Mouse (Mus musculus) c-Kit-positive CD71-positive TER-119-negative erythroid progenitor cells, embryonic 14.5 days (primary cell): ENCODE results near the gene B4galt4.
"Not testable (repeated sequence)": the region's sequence is repeated elsewhere in the genome, so short reads cannot be mapped to it uniquely, and the experiment has no call there.

Experiments used
- DNase-seq: peaks from one replicate; pipeline ENCODE4 v3.0.0-alpha.2; 2013; ENCODE audit warnings: low read depth

The B4galt4 gene

DNA sequence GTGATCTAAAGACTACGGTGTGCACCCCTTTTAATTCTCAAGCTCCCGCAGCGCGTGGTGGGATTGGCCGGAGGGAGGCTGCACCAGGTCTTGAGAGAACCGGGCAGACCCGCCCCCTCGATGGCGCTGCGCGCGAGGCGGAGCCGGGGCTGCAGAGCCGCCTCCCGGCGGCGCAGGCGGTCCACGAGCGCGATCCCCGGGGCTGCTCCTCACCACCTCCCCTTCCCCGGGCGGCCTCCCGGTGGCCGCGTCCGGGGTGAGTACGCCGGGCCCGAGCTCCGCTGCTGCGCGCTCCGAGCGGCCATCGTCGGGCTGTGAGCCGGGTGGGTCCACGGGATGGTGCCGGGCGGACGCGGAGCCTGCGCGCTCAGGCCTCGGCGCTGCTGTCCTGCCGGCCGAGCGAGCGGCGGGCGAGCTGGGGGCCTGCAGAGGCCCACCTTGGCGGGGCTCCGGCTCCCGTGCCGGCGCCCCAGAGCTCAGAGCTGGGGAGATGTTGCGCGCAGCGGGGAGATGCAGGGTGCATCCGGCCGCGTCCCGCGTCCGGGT is at the start of gene B4galt4:
Gene B4galt4 (plus strand): TSS at position 152 of the 546 bp plus-strand sequence.
- DNase-seq = no peak

DNA sequence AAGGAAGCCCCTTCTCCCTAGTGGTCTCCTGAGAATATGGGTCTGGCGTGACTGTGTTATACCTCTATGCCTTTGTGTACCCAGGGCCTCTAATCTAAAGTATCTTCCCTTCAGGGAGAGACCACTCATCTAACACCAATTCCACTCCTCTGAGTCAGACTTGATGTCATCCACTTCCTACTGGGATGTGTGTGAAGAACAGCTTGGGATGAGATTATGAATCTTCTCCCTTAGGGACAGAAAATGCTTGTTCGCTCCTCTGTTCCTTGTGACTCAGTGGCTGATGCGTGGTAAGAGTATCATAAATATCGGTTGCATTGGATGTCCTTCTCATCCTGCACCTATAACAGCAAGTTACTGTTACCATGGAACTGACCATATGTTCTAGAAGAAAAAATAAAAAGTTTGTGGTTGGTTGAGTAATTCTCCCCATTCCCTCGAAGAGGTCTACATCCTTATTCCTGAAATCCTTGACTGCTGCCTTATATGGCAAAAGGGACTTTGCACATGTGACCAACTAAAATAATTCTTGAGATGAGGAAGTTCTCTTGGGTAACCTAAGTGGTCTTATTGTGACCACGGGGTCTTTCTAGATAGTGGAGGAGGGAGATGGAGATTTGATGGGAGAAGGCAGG is 47.0 kb upstream of the B4galt4 start:
- no peak for DNase-seq

DNA sequence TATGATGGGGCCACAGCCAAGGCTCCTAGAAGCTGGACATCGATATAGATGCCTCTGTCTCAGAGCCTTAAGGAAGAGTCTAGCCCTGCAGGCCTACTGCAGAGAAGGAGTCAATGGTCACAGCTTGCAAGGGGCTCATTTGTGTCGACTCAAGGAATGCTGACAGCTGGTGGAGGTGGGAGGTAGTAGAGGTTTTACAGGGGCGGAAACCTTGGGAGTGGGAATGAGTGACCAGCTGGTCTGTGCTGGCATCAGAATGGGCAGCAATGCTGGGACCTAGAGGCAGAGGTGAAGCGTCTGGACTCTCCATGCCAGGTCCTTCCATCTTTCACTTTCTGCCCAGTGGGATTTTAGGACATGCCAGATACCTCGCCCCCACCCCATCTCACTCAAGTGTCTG is 46.5 kb upstream of the B4galt4 start:
- DNase-seq = no peak

DNA sequence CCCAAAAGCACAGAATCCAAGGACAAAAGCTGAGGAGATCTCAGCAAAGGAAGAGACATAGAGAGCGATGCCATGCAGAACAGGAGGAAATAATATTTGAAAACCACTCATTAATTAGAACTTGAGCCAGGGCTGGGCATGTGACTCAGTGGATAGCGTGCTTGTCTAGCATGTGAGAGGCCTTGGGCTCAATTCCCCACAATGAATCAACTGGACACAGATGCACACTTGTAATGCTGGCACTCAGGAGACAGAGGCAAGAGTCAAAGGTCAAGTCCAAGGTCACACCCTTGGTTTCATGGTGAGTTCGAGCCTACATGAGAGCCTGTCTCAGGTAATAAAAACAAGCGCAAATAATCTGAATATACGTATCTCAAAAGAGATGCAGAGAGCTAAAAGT is 44.5 kb upstream of the B4galt4 start:
- no peak for DNase-seq

DNA sequence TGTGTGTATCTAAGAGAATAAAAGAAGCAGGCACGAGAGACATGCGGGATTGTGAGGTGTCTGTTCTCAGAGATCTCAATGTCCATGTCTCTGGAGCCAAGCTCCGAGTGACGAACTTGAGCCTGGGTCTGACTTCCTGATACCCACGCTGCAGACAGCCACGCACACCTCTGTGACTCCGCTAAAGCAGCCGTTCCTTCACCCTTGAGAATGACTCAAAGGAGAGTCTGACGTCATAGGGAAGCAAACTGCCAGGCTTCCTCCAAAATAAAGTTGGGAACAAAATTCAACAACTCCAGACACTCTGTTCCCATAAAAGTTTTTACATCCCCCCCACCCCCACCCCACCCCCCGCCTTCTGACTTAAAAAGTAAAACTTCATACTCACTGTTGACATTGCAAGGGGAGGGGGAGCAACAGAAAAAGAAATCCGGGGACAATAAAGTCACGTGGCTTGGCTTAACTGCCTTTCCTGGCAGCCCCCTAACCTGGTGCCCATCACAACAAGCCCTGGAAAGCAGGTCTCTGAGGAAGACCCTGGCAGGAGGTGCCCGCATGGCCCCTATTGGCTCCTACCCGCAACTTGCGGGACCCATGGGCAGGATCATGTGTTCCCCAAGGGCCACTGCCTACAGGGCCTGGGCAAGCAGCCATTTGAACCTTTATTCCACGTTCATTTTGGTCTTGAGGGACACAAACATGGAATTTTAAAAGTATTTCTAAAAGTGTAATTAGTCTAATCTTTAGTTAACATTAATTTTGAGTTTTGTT is 41.5 kb upstream of the B4galt4 start:
- DNase-seq = no peak

DNA sequence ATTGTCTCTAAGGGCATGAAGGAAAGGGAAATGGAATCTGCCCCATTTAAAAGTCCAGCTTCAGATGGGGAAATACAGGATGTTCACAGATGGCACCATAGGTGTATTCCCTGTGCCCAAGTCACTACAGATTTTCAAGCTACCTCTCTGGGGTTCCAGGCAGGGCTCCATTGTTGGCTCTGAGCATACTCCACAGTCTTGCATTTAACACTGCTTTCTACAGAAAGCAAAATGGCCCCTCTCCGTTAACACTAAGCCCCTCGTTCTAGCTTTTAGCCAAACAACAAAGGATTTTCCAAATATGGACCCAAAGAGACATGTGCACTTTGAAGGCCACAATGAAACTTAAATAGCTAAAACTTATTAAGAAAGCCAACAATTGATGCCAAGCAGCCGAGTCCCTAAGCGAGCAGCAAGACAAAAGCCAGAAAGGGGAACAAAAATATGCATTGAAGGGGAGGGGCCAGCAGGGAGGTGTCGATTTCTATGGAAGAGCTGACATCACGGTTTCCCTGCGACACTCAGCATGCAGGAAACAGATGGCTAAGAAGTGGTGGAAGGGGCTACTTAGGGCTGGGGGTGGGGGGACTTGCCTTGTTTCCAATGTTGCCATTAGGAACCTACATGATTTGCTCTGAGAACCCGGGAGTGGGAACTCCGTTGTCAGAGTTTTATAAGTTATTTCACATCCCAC is 40.4 kb upstream of the B4galt4 start:
- no peak for DNase-seq

DNA sequence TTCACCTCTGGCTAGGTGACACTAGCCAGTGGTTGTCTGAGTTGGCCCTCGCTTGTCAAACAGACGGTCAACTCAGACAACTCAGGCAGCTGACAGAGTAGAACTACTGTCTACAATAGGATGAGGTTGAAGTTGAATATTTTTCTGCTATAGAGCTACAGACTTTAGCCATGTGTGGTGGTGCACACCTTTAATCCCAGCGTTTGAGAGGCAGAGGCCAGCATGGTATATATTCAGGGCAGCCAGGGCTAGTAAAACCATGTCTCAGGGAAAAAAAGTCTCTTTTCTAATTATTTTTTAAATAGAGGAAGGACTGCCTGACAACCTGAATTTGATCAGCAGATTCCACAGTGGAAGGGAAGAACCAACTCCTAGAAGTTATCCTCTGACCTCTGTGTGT is 39.7 kb upstream of the B4galt4 start:
- no peak for DNase-seq

DNA sequence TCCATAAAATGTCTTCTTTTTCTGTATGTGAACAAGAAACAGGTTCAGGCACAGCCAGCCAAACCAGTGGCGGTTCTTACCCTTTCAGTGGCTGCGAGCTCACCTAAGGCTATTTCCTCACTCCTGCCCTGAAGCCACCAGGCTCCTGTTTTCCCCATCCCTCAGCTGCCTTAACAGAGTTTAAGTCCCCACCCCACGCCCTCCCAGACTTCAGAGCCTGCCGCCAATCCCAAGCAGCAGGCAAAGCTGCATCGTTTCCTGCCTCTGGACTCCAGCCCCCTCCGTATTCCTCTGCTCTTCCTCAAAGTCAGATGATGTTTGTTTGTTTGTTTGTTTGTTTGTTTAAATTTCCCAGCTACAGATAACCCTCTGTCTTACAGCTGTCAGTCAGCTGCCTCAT is 38.6 kb upstream of the B4galt4 start:
- DNase-seq = no peak

DNA sequence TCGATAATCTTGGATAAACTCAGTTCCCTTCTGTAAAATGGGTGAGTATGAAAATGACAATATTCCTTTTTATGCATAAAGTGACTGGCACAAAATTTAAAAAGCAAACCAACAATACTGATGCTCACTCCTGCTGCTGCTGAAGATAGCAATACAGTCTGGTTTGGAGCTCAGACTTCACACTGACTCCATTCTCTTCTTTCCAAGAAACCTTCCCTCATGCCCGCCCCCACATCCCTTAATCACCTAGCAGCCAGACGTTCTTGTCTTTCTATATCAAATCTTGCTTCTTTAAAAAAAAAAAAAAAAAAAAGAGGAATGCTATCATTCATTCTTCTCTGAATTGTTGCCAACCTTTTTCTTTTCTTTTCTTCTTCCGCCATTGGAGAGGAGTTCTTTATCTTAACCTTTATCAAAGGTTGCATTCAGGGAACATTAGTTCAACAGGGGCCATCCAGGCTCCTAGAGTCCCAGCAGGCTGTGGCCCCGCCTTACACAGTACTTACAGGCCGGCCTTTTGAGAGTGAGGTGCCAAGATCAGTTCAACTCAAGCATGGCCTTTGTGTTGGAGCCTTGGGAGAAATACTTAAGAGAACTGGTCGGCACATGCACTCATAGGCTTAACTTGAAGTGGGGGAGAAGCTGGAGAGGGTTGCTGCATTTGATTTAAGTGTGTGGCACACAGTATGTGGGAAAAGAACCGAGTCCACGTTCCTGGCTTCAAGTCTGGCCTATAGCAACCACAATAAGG is 36.4 kb upstream of the B4galt4 start:
- no peak for DNase-seq

DNA sequence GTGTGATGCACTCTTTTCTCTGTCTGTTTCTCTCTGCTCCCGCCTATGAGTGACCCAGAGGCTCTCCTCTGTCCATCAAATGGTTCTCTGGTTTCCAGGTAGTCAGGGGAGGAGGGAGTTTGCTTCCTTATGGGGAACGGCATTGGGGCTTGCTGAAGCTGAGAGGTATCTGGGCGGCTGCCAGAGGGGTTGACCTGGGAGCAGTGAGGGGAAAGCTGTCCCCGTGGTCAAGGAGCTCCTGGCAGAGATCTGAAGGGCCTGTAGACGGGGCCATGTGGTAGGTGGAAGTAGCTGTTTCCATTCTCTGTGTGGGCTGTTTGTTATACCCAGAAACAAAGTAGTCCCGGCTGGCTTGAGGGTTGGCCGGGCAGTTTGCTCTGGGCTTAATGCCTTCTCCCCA is 35.3 kb upstream of the B4galt4 start:
- no peak for DNase-seq

DNA sequence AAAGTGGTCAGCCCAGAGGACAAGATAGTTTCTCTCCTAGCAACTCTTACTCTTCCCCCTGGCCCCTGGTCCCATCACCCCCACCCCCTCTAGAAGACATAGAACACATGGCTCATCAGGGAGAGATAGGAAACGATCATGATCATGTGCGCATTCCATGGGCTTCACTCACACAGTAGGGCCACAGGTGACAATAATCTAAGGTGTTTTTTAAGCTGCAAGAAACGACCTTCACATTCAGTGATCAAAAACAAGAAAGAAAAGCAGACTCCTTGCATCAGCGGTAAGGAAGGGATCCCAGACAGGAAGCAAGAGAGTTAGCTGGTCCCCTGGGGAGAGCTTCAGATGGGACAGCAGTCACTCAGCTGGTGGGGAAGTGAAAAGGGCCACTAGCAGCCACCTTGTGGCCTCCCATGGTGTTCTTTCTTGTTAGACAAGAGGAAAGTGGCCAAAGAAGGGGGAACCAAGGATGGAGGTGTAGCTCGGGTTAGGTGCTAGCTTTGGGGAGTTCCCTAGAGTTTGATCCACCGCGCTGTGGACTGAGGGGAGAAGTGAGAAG is 33.0 kb upstream of the B4galt4 start:
- DNase-seq = no peak

DNA sequence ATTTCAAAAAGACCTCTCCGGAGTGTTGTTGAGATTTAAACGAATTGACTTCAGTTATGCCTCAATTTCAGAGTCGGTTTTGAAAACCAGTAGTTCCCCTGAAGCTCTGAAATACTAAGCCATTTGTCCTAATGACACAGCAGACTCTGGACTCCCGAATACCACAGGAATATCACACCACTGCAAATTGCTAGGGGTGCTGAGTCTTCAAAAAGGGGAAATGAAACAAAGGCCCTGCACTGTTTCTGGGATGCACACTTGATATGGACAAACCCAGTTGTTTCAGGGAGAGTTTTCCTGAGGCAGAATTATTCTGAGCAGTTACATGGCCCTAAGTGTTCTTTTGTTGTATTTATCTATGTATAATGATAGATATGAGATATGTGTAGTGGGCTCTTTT is 30.8 kb upstream of the B4galt4 start:
- no peak for DNase-seq

DNA sequence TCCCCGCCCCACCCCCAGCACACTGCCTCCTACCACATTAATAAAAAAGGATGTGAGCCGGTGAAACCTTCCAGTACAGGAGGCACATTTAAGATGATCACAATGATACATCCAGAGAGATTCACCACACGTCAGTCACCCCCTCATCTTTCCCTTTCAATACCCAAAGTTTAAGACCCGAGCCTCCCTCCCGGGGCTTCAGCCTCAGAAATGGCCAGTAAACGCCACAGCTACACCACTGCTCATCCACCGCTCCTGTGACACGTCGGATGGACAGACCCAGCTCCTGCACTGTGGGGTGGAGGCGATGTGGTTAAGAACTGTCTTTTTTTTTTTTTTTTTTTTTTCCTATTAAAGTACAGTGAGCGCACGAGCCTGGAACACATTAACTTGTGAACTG is 30.0 kb upstream of the B4galt4 start:
- DNase-seq = no peak

DNA sequence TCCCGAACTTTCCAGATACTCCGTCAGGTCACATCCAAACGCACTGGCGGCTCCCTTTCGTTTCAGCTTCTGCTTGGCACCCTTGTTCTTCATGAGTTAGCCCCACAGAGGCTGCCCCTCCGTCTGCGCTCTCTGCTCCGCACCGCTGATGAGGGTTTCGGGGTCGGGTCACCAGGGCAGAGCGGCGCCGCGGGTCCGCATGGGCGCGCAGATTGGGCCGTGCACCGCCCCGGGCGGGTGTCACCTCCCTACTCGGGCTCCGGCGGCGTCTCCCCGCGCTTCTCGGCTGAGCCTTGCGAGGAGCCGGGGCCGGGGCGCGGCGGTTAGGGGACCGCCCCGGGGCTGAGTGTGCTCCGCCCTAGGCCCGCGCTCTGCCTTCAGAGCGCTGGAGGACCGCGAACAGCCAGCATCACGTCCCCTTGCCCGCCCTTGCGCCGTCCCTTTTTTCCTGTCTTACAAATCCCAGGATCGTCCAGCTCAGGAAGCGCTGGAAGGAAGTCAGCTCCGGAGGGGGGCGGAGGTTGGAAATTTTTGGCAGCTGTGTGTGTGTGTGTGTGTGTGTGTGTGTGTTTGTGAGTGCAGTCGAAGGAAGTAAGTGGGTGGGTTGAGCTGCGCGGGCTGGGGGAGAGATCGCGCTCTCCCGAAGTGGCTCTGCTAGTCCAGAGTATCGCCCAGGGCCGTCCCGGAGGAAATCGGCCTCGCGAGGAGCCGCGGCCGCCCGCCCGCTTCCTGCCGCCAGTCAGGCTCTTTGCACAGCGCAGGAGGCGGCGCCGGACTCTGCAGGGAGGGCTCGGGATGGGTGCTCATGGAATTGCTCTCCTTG is 29.3 kb upstream of the B4galt4 start, which contains the start of gene Arhgap31:
Gene Arhgap31 (minus strand): TSS at position 694 of the 823 bp plus-strand sequence.
- peak; percentile 19 for DNase-seq

DNA sequence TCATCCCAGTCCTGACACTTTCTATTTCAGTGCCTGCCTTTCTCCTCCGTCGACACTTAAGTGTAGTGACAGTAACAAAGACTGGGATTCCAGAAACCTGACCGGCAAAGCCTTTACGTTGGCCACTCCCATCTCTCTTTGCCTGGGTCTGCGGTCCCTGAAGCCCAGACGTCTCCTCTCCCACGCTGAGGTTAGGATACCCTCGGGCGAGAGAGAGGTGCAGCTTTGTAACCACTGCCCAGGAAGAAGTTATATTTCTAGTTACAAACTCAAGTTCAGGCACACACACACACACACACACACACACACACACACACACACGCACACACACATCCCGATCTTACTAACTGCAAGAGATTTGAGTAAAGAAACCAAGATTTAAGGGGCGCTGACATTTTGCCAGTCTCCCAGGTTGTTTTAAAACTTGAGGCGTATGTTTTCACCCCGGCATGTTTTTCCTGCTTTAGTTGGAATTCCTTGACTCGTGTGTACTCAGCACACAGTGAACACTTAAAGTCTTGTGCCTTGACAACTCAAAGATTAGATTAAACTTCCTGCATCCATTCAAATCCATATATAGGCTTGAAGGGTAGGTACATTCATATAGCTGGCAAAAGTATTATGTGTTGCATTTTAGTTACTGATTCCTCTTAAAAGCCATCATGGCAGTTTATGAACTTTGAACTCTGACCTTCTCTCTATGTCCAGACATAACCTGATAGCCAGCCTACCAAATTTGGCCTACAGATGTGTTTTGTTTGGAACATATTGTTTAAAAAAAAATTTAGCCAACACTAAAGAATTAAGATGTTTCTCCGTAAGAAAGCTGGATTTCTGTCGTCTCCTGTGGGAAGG is 28.4 kb upstream of the B4galt4 start:
- DNase-seq = no peak

DNA sequence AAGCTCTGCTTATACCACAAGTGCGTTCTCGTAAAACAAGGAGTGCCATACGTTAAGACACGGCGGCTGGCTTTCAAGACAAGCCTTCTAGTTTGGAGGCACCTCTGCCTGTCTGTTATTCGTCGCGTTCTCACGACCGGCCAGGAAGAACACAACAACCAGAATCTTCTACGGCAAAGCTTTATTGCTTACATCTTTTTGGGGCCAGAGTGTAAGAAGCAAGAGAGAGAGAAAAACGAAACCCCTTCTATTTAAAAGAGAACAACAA is 27.9 kb upstream of the B4galt4 start:
- not testable (repeated sequence) for DNase-seq

DNA sequence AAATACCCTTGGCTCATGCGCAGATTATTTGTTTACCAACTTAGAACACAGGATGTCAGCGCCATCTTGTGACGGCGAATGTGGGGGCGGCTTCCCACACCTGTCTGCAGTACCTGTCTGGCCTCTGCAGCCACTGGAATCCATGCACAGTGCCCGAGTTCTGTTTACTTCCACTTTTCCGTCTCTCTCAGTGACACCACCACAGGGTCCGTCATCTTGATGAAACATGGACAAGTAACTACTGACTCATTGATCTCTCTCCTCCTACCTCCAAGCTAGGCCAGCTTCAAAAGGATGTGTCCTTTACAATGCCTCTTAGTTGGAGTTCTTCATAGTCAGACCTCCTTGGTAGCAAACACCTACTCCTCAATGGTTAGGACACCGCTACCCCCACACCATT is 20.7 kb upstream of the B4galt4 start:
- no peak for DNase-seq

DNA sequence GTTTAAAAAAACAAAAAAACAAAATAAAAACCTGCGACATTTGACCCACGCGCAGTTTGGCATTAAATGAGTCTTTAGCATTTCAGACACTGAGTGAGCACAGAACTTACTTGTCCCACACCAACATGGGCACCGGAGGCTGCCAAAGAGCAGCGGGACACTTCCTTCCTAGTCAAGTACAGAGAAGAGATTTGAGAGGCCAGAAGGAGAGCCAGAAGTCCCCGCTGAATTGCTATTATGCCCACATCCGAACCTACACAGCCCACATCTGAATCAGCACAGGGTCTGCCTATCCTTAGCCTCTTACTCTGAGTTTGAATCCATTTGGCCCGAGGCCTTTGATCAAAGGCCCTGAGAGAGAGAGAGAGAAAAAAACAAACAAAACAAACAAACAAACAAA is 17.8 kb upstream of the B4galt4 start:
- no peak for DNase-seq

DNA sequence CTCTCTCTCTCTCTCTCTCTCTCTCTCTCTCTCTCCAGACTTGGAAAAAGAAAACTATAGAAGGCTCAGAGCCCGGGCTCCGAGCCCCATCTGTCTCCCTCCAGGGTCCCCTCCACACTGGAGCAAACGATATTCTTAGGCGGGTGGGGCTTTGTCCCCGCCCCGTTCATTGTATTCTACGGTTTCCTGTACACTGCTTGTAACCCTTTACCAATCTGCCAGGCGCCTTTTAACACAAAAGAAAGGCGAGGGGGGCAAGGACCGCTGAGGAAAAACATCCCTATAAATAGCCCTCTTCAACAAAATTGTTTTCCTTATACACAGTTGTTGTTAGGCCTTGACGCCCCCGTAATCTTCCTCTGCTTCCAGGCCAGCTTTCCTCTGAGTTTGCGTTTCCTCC is 17.1 kb upstream of the B4galt4 start:
- no peak for DNase-seq

DNA sequence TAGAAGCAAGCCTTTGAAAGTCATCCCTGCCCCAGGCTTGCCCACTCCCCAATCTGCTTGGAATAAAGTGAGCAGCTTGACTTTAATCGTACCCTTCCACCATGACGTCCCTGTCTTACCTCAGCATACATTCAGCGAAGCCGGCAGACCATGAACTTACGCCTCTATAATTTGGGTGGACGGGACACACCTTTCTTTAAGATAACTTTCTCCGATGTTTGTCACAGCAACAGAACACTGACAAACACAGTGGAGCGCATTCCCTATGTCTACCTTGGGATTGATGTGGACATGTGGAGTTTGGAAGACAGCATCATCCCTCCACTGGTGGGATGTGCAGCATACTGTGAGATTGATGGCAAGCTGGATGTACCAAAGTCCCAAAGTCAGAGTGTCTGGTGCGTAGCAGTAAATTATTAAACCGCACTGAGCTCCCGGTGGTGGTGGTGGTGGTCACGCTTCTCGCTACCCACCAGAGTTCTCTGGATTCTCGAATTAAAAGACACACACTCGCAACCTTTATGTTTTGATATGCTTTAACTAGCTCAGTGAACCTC is 13.4 kb upstream of the B4galt4 start:
- no peak for DNase-seq
